Mouse (Mus musculus) stomach, postnatal 0 days (tissue): ENCODE results near the gene Gm36028.

Experiments used
- CTCF ChIP-seq: IDR thresholded peaks from 2 replicates; pipeline ENCODE4 v1.5.1; 2016; ENCODE audit warnings: antibody characterized with exemption, low read depth, mild to moderate bottlenecking, moderate library complexity
- EP300 ChIP-seq: optimal IDR thresholded peaks from 2 replicates; pipeline ENCODE3; 2016; ENCODE audit warnings: antibody characterized with exemption

- TF ChIP-seq CTCF (no peak), EP300 (no peak)
These were observed 23.4 kb downstream of the Gm36028 start for GRCm38 (mm10) chr16:37837571-37837970.
